Mouse (Mus musculus): ENCODE data around the gene Abca16. TPM values are rescaled to one million over a fixed set of nuclear protein-coding genes. Genes with fewer than 3 reads are reported as not detected.

Abca16 gene
- polyA plus RNA-seq, 2 experiments, result 0.03 to 0.07 TPM

DNA sequence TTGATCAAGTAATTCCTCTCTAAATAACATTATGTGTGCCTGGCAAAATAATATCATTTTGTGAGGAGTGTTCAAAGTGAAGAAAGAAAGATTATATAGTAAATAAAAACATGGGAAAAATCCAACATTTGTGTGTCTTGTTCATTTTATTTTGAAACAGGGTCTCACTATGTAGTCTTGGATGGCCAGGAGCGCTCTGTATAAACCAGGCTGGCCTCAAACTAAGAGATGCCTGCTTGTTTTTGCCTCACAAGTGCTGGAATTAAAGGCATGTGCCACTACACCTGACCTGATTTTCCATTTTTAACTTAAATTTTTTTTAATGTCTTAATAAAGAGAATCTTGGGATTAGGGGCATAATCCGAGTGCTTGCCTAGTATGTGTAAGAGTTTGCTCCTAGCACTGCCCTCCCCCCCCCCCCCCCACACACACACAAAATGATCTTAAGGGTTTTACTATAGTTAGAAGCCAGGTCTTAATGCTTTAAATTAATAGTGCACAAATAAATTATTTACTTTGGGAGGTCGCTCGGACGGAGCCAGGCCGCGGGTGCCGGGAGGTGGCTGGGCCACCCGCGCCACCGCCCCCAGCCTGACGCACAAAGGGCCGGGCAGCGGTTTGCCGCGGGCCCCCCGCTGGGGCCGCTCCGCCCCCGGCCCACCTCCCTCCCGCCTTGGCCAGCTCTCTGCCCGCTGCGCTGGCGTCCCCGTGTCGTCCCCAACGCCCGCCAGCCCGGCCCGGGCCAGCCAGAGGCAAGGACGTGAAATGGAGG is 94.6 kb downstream of the Abca16 start:
- Histone ChIP-seq H3K4me3 (replicated peaks; ENCODE audit: low read length) (peak overlapping the region; percentile 34), H3K36me3 (ENCODE audit: control insufficient read depth, insufficient read depth, low read length) (no peaks in the 10 kb centered on the region), H3K9ac (ENCODE audit: low read depth, low read length, severe bottlenecking) (peak overlapping the region; percentile 53), H3K27ac (replicated peaks; ENCODE audit: low read depth, low read length) (no peak overlapping the region), H3K4me1 (ENCODE audit: control insufficient read depth, insufficient read depth, low read length) (0 out of 2 replicates have a peak, but pooled peaks cover 2% of the 10 kb centered on the region), H3K27me3 (ENCODE audit: control insufficient read depth, insufficient read depth, low read length) (no peaks in the 10 kb centered on the region), H3K9me3 (ENCODE audit: control insufficient read depth, low read length) (no peaks in the 10 kb centered on the region), H3K4me2 (replicated peaks; ENCODE audit: low read depth, low read length, severe bottlenecking) (peak overlapping the region; percentile 58)
- 11% methylated on average over 22 of the region's 31 CpGs for WGBS
- no peak for TF ChIP-seq POLR2A (IDR thresholded peaks at IDR 0.05; ENCODE audit: borderline replicate concordance, extremely low read depth, insufficient read depth, insufficient read length)
- no peak for DNase-seq (ENCODE audit: low spot score)
- no peak for ATAC-seq (ENCODE audit: low FRiP score, low read depth)

DNA sequence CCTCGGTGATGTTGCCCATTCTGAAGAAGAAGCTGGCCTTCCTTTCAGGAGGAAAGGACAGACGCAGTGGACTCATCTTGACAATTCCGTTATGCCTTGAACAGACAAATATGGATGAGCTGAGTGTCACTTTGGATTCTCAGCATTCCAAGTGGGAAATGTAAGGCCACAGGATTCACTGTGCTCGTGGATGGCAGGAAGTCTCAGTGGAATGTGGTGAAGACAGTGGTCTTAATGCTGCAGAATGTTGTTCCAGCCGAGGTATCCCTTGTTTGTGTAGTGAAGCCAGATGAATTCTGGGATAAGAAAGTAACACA is 95.2 kb downstream of the Abca16 start:
- Histone ChIP-seq H3K4me2 (replicated peaks; ENCODE audit: low read depth, low read length, severe bottlenecking) (peak overlapping the region; percentile 58), H3K36me3 (ENCODE audit: control insufficient read depth, insufficient read depth, low read length) (no peaks in the 10 kb centered on the region), H3K4me1 (ENCODE audit: control insufficient read depth, insufficient read depth, low read length) (0 out of 2 replicates have a peak, but pooled peaks cover 2% of the 10 kb centered on the region), H3K9ac (ENCODE audit: low read depth, low read length, severe bottlenecking) (peak overlapping the region; percentile 53), H3K27me3 (ENCODE audit: control insufficient read depth, insufficient read depth, low read length) (no peaks in the 10 kb centered on the region), H3K9me3 (ENCODE audit: control insufficient read depth, low read length) (no peaks in the 10 kb centered on the region), H3K27ac (replicated peaks; ENCODE audit: low read depth, low read length) (no peak overlapping the region), H3K4me3 (replicated peaks; ENCODE audit: low read length) (peak overlapping the region; percentile 34)
- 37% methylated on average over 5 of the region's 5 CpGs for whole genome bisulfite sequencing
- no peak for TF ChIP-seq POLR2A (IDR thresholded peaks at IDR 0.05; ENCODE audit: borderline replicate concordance, extremely low read depth, insufficient read depth, insufficient read length)
- no peak for ATAC-seq (ENCODE audit: low FRiP score, low read depth)
- no peak for DNase-seq (ENCODE audit: low spot score)

- no peak for DNase-seq (ENCODE audit: low spot score)
- no peak overlapping the region for H3K9ac ChIP-seq (ENCODE audit: low read depth, low read length, severe bottlenecking)
- H3K27ac ChIP-seq (replicated peaks; ENCODE audit: low read depth, low read length), result no peak overlapping the region
- TF ChIP-seq POLR2A (IDR thresholded peaks at IDR 0.05; ENCODE audit: borderline replicate concordance, extremely low read depth, insufficient read depth, insufficient read length), result no peak
- 70% methylated on average over 2 of the region's 2 CpGs for WGBS
- H3K9me3 ChIP-seq (ENCODE audit: control insufficient read depth, low read length), result no peaks in the 10 kb centered on the region
- no peaks in the 10 kb centered on the region for H3K27me3 ChIP-seq (ENCODE audit: control insufficient read depth, insufficient read depth, low read length)
- ATAC-seq (ENCODE audit: low FRiP score, low read depth), result no peak
- H3K4me2 ChIP-seq (replicated peaks; ENCODE audit: low read depth, low read length, severe bottlenecking), result no peak overlapping the region
- no peaks in the 10 kb centered on the region for H3K36me3 ChIP-seq (ENCODE audit: control insufficient read depth, insufficient read depth, low read length)
- H3K4me3 ChIP-seq (replicated peaks; ENCODE audit: low read length), result no peak overlapping the region
- H3K4me1 ChIP-seq (ENCODE audit: control insufficient read depth, insufficient read depth, low read length), result no peaks in the 10 kb centered on the region
Measured at GRCm38 (mm10) chr7:120534805-120535204, 125.4 kb downstream of the Abca16 start.

- ATAC-seq (ENCODE audit: low FRiP score, low read depth), result no peak
- H3K9ac ChIP-seq (ENCODE audit: low read depth, low read length, severe bottlenecking), result no peak overlapping the region
- no peaks in the 10 kb centered on the region for H3K36me3 ChIP-seq (ENCODE audit: control insufficient read depth, insufficient read depth, low read length)
- no peaks in the 10 kb centered on the region for H3K9me3 ChIP-seq (ENCODE audit: control insufficient read depth, low read length)
- H3K27me3 ChIP-seq (ENCODE audit: control insufficient read depth, insufficient read depth, low read length), result no peaks in the 10 kb centered on the region
- H3K27ac ChIP-seq (replicated peaks; ENCODE audit: low read depth, low read length), result no peak overlapping the region
- 49% methylated on average over 12 of the region's 12 CpGs for WGBS
- TF ChIP-seq POLR2A (IDR thresholded peaks at IDR 0.05; ENCODE audit: borderline replicate concordance, extremely low read depth, insufficient read depth, insufficient read length), result no peak
- no peaks in the 10 kb centered on the region for H3K4me1 ChIP-seq (ENCODE audit: control insufficient read depth, insufficient read depth, low read length)
- peak overlapping the region; percentile 9; the same call in 1 of the 2 replicates for H3K4me2 ChIP-seq (replicated peaks; ENCODE audit: low read depth, low read length, severe bottlenecking)
- H3K4me3 ChIP-seq (replicated peaks; ENCODE audit: low read length), result no peak overlapping the region
- no peak for DNase-seq (ENCODE audit: low spot score)
Measured at GRCm38 (mm10) chr7:120552479-120553180, 143.2 kb downstream of the Abca16 start.

- Histone ChIP-seq H3K4me2 (replicated peaks; ENCODE audit: low read depth, low read length, severe bottlenecking) (peak overlapping the region; percentile 9; the same call in 1 of the 2 replicates), H3K36me3 (ENCODE audit: control insufficient read depth, insufficient read depth, low read length) (no peaks in the 10 kb centered on the region), H3K9me3 (ENCODE audit: control insufficient read depth, low read length) (no peaks in the 10 kb centered on the region), H3K27ac (replicated peaks; ENCODE audit: low read depth, low read length) (no peak overlapping the region), H3K9ac (ENCODE audit: low read depth, low read length, severe bottlenecking) (no peak overlapping the region), H3K4me1 (ENCODE audit: control insufficient read depth, insufficient read depth, low read length) (no peaks in the 10 kb centered on the region), H3K27me3 (ENCODE audit: control insufficient read depth, insufficient read depth, low read length) (no peaks in the 10 kb centered on the region), H3K4me3 (replicated peaks; ENCODE audit: low read length) (no peak overlapping the region)
- 52% methylated on average over 12 of the region's 12 CpGs for WGBS
- DNase-seq (ENCODE audit: low spot score) (no peak), ATAC-seq (ENCODE audit: low FRiP score, low read depth) (no peak)
- no peak for TF ChIP-seq POLR2A (IDR thresholded peaks at IDR 0.05; ENCODE audit: borderline replicate concordance, extremely low read depth, insufficient read depth, insufficient read length)
Measured at GRCm38 (mm10) chr7:120553181-120553551, 143.7 kb downstream of the Abca16 start.

Data from limb, embryonic 14.5 days (tissue).